Mouse (Mus musculus): ENCODE results near the gene Yy1. TPM values are rescaled to one million over a fixed set of nuclear protein-coding genes. Genes with fewer than 3 reads are reported as not detected.
A peak's percentile ranks its signal among the peaks of the same experiment; 100 is the strongest.
"Not testable (repeated sequence)": the region's sequence is repeated elsewhere in the genome, so short reads cannot be mapped to it uniquely, and the experiment has no call there.

The Yy1 gene
- total RNA-seq, 2 experiments from 2014 or later = 52.1 to 55.8 TPM

DNA sequence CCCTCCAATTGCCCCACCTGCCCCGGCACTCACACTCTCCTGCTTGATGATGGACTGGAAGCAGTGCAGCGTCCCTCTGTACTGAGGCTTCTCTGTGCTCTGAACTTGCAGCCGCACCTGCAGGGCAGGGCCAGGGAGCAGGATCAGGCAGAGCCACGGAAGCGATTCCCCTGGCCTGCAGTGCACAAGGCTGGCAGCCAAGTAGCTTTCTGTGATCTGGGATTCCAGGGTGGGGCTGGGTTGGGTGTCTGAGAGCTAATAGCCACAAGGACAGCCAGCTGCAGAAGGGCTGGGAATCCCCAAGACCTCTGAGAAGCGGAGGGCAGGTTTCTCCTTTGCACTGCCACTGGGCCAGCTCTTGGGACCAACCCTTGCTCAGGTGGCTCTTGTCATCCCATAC, 34.9 kb downstream of the Yy1 start:
- no peak for DNase-seq

DNA sequence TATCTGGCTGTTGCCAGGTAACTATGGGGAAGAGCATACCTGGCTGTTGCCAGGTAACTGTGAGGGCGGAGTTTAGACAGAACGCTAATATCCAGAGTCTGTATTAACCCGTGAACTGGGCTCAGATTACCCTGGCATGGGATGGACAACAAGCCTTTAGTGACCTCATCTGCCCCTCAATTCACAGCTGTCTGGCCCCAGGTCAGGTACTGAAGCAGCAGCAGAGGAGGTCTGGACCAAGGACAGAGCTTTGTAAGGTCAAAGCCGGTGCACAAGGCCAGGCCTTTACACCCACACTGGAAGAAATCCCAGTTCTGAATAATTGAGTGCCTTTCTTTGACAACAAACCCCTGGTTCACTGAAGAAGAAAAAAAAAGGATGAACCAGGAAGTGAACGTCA, 36.9 kb downstream of the Yy1 start:
- DNase-seq = no peak

- DNase-seq = no peak
Measured at GRCm38 (mm10) chr12:108830358-108830757, 37.6 kb downstream of the Yy1 start.

DNA sequence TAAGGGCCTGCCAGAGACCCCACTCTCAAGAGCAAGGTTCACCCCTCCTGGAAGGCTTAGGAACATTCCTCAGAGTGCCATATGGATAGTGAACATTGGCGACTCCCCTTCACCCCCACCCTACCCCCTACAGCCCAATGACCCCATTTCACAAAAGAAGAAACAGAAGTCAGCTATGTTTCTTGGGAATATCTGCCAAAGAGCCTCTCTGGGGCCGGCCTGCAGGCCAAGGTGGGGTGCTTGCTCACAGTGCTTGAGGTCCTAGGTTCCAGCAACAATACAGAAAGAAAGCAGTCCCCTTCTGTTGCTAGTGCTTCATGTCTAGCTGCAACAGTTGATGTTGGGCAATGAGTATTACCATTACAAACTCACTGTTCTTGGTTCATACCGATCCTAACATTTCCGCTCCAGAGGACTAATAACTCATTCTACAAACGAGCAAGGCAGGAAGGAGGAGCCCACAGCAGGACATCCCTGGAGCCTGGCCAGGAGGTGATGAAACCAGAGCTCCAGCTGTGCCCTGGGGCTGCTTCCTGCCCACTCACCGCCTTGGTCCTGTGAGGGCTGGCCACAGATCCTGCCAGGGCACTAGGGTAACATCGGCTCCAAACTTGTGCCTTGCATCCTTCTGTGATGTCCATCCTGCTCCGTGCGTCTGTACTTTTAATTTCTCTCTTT, 39.3 kb downstream of the Yy1 start:
- peak in 1 of 2 experiments; percentile 43 for DNase-seq

GRCm38 (mm10) chr12:108832851-108833250, 40.1 kb downstream of the Yy1 start:
- peak in 1 of 2 experiments; percentile 47 for DNase-seq

DNA sequence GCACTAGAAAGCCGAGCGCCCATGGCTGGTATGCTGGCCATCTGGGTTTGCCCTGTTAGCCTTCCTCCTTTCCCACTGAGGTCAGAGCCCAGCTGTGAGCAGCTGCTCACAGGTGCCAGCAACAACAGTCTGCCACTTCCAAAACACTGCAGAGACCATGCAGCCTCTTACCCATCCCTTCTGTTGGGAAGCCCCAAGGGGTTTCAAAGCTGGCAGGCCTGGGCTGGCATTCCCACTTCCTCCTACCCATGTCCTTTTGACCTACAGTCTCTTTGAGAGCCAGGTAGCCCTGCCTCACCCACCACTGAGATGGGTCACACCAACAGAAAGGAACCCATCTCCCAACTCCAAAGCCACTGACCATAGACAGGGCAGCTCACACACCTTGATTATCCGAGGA, 40.6 kb downstream of the Yy1 start:
- no peak for DNase-seq

- no peak for DNase-seq
Measured at GRCm38 (mm10) chr12:108834337-108834736, 41.6 kb downstream of the Yy1 start.

DNA sequence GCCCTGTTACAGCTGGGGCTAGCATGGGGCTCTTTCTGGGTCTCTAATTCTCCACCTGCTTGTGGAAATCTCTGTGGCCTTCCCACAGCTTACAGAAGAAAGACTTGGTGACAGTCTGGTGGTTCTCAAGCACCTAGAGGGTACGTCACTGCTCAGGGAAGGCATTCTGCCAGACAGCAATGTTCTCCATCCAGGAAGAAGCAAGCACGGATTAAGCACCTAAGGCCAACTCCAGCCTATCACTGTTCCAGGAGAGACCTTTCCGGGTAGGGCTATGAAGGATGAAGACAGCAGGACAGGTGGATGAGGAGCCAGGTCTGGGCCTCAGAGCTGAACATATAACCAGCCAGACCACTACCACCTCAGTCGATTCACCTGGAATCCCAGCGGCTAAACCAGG, 42.0 kb downstream of the Yy1 start:
- no peak for DNase-seq

DNA sequence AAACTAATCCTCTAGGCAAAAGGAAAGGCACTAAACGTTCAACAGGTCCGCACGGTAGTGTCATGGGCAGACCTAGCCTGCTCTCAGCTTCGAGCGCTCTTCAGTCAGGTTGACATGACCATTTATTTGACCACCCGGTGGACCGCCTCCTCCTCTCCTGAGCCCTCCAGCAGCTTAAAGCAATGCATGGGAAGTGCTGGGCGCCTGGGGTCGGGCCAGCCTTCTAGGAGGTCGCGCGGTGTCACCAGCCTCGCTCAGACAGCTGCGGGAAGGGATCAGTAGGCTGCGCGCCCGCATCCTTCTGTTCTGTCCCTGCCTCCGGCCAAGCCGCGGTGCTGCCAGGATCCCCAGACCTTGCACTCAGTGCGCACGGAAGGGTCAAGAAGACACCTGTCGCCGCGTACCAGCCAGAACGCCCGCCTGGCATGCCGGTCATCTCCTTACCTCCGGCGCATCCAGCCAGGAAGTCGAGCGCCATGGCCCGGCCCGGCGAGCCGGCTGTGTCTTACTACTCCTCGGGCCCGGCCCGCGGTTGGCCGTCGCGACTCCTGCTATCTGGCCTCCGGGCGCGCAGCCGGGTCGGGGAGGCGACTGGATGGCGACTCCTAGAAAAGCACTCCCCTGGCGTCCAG, 42.6 kb downstream of the Yy1 start:
- no peak for DNase-seq

DNA sequence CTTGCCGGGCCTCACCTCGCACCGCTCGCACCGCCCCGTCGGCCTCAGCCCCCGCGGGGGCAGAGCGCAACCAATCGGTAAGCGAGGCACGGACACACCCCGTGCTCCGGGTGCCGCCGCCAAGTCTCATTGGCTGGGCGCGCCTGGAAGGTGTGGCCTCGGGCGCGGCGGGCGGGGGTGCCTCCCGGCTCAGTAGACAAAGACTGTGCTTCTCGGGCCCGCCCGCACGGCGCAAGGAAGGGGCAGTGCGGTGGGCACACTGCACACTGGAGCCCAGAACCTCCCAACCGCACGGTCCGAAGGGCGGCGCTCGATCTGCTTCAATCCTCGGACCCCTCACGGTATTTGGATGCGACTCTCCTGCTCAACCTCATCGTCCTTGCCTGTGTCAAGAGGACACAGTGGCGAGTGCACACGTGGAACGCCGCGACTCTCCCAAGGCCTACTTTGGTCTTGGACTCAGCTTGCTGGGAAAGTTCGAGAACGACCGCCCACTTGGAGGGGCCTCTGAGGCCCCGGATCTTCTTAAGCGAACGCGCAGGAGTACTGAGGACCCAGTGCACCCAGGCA, 43.2 kb downstream of the Yy1 start, which contains the start of the genes Slc25a29 and Slc25a47:
Slc25a29 (minus strand) TSS at position 44 of the 570 bp plus-strand sequence.
Slc25a47 (plus strand) TSS at position 207 of the 570 bp plus-strand sequence.
- peak; percentile 94 to 97 for DNase-seq

GRCm38 (mm10) chr12:108836722-108837121, 43.9 kb downstream of the Yy1 start:
- no peak for DNase-seq

- DNase-seq = no peak
Measured at GRCm38 (mm10) chr12:108841181-108841580, 48.4 kb downstream of the Yy1 start.

GRCm38 (mm10) chr12:108842663-108843062, 49.9 kb downstream of the Yy1 start:
- DNase-seq = no peak

- not testable (repeated sequence) for DNase-seq
Measured at GRCm38 (mm10) chr12:108848033-108848432, 55.3 kb downstream of the Yy1 start.

DNA sequence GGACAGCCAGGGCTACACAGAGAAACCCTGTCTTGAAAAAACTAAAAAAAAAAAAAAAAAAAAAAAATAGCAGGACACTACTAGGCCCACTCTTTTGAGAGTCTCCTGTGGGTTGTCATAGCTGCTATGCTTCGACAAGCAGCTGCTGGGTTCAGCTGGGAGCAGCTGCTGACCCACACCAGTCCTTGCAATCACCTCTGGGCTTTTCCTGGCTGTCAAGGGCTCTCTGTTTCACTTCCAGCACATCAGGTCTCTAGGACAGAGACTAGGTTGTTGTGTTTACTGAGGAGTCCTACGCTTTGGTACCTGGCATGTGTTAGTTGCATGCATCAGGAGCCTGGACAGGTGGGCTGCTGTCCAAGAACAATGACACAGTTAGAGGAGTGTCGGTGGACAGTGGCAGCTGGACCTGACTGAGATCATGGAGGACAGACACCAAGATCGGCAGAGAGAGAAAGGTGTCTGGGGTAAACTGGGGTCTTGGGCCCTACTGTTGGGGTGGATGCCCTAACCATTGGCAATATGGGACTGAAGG, 56.8 kb downstream of the Yy1 start:
- no peak for DNase-seq

GRCm38 (mm10) chr12:108850129-108850528, 57.4 kb downstream of the Yy1 start:
- DNase-seq = no peak

DNA sequence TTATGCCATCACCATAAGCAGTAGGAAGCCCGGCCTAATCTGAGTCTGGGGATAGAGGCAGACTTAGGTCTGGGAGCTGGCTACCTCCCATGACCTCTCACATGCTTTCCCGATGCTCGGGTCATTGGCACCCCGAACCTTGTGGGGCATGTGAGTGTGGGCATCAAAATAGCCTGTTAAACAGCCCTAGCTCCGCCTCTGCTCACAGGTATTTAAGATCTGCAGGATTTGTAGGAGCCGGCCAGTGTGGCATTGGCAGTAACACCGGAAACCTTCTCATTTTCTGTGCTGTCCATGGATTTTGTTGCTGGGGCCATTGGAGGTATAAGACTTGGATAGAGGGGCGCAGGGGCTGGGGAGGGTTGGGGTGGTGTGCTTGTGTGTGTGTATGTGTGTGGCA, 58.1 kb downstream of the Yy1 start:
- no peak for DNase-seq

DNA sequence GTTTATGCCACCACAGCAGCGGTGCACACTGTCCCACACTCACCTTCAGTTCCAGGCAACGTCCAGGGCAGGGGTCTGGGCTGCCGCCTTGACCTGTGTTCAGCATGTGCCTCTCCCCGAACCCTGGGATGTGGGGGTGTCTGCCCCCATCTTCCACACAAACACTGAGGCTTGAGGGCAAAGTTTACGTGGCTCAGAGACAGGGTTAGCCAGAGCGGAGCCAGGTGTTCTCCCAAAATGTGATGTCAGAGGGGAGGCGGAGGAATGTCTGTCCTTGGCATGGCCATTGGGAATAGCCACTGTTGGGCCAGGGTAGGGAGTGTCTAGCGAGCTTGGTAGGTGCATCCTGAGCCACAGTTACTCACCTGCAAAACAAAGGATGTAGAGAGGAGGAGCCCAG, 60.0 kb downstream of the Yy1 start:
- no peak for DNase-seq

- no peak for DNase-seq
Measured at GRCm38 (mm10) chr12:108855081-108855480, 62.3 kb downstream of the Yy1 start.

GRCm38 (mm10) chr12:108856186-108856585, 63.4 kb downstream of the Yy1 start:
- DNase-seq = no peak

- DNase-seq = no peak
Measured at GRCm38 (mm10) chr12:108857109-108857508, 64.3 kb downstream of the Yy1 start.

DNA sequence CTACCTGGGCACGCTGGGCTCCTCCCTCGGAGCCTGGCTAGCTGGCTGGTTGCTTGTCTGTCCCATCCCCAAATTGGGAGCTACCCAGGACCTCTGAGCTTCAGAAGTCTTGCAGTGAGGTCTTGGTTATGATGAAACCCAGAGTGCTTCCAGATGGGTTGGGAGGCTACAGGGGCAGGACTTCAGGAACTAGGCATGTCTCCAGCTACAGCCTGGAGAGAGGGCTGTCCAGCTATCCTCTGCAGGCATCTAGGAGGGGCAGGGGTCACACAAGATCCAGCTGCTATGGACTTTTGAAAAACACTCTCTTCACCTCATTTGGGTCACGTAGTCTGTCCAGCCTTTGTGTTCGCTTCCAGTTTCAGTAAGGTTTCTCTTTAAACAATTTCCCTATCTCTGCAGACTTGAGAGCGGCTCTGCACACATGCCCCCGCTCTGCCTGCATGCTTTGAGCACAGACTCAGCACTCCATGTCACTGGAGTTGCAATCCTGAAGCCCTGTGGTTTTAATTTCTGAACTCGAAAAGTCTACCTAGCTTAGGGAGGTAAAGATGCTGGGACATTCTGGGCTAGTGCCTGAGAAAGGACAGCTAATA, 64.9 kb downstream of the Yy1 start:
- no peak for DNase-seq

DNA sequence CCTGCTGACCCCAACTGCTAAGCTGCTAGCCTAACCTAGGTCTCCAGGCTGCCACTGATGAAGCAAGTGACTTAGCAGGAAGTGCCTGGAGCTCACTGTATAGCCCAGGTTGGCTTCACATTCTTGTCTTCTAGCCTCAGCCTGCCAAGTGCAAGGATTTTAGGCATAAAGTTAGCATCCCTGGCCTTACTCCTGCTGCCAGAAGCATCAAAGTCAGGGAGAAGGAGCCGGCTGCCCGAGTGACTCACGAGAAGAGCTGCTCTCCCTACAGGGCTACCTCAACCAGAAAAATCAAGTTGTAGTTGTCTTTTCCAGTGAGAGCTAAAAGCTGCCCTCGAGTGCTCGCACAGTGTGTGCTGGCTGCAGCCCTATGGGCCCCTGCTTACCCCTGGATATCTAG, 65.7 kb downstream of the Yy1 start:
- no peak for DNase-seq
